Mouse (Mus musculus): ENCODE measurements at regions not wholly inside any gene's neighbourhood (a gene's known extent, or its start where the extent isn't known, plus 50 kb on each side); places are given as distances from the start of the nearest gene placed in this dataset.

DNA sequence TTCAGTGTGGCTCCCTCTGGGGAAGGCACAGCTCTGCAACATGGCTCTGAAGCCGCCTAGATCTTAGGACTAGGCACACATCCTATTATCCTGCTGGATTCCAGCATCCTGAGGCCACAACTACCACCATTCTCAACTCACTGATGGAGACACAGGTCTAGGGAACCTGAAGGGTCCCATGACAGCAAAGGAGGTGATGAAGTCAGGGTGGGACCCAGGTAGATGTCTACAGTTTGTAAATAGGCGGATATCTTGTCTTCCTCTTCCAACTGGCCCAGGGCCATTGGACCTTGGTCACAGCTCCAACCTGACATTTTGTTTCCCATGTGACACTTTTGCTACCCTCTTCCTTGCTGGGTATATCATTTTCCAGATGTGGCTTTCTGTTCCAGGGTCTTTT, 106.4 kb downstream of the Vapb start:
- no peaks in the 10 kb centered on the region for H3K36me3 ChIP-seq
- no peak overlapping the region for H3K4me2 ChIP-seq
- no peaks in the 10 kb centered on the region for H3K9me3 ChIP-seq
- 96% methylated on average over 2 of the region's 2 CpGs for WGBS
- H3K4me1 ChIP-seq (replicated peaks): peaks cover 14% of the 10 kb centered on the region
- H3K4me3 ChIP-seq: no peak overlapping the region
- ATAC-seq (ENCODE audit: low FRiP score, low read depth): no peak
- H3K27me3 ChIP-seq: no peaks in the 10 kb centered on the region
- no peak overlapping the region for H3K9ac ChIP-seq
- no peak overlapping the region for H3K27ac ChIP-seq (replicated peaks)

DNA sequence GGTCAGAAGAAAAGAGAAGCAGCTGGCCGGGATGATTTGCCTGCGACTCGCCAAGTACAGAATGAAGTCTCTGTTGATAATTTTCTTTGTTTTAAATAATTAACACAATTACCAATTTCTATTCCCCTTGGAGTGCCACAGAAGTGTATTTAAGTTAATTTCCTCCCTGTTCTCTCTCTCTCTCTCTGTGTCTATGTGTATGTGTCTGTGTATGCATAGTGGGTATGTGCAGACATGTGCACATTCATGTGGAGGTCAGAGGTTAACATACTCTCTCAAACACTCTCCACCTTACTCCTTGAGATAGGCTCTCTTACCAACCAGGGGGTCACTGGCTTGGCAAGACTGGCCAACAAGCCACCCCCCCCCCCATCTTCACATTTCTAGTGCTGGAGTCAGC, 107.2 kb downstream of the Vapb start:
- Histone ChIP-seq H3K4me2 (no peak overlapping the region), H3K9me3 (no peaks in the 10 kb centered on the region), H3K4me1 (replicated peaks) (peaks cover 14% of the 10 kb centered on the region), H3K9ac (no peak overlapping the region), H3K27ac (replicated peaks) (peak overlapping the region; percentile 52), H3K27me3 (no peaks in the 10 kb centered on the region), H3K36me3 (no peaks in the 10 kb centered on the region), H3K4me3 (no peak overlapping the region)
- ATAC-seq (ENCODE audit: low FRiP score, low read depth): 0 out of 2 replicates have a peak, but pooled peaks have one; percentile 12
- 34% methylated on average over 3 of the region's 3 CpGs for WGBS

DNA sequence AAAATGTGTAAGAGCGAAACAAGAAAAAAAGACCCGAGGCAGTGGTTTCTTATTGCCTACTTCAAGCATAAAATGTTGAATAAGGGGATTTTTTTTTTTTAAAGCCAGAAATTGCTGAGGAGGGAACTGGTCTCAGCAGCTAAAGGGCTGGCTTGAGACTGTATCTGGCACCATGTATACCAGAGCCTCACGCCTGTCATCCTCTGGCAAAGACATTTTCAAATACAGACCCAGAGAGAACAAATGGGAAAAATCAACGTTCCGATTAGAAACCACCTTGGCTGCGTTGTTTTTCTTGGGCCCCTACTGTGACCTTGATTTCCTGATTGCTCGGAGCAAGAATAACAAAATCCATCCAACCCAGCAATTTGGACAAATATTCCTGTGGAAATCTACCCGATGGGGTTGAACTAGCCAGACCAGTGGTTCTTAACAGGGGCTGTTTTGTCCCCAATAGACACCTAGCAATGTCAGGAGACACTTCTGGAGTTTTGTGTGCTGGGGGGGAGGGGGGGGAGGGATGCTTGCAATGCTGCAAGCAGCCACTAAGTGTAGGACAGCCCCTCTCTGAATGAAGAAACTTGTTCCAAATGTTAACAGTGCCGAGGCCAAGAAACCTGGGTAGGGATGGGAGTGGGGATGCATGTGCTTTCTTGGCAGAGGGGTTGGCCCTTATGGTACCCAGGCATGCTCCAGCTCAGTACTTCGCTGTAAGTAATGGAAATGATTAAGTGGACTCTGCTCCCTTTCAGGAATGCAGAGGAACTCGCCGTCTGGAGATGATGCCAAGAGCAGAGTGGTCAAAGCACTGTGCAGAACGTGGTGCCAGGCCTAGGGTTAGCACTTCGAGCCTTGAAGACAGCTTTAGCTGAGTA, 108.1 kb downstream of the Vapb start:
- 75% methylated on average over 14 of the region's 14 CpGs for WGBS
- Histone ChIP-seq H3K4me1 (replicated peaks) (peaks cover 14% of the 10 kb centered on the region), H3K36me3 (no peaks in the 10 kb centered on the region), H3K27me3 (no peaks in the 10 kb centered on the region), H3K27ac (replicated peaks) (no peak overlapping the region), H3K9ac (no peak overlapping the region), H3K4me2 (no peak overlapping the region), H3K9me3 (no peaks in the 10 kb centered on the region), H3K4me3 (no peak overlapping the region)
- no peak for ATAC-seq (ENCODE audit: low FRiP score, low read depth)

DNA sequence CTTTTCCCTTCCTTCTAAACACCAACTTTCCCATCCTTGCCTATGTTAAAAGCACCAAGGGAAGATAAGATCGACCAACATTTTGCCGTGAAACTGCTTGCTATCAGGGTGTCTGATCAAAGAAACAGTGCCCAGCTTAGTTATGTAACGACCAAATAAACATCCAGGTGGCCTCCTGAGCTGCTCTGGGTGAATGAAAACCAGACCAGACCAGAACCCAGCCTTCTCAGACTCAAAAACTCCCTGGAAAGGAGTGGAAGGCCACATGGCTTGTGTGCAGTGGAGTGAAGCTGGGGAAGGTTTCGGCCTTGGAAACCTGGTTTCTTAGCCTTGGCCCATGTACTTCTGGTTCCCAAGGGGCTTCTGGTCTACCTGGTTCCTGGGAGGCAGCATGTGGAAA, 113.7 kb downstream of the Vapb start:
- 70% methylated on average over 4 of the region's 4 CpGs for WGBS
- H3K27me3 ChIP-seq: no peaks in the 10 kb centered on the region
- no peak for ATAC-seq (ENCODE audit: low FRiP score, low read depth)
- H3K9ac ChIP-seq: no peak overlapping the region
- H3K36me3 ChIP-seq: no peaks in the 10 kb centered on the region
- H3K4me2 ChIP-seq: no peak overlapping the region
- 0 out of 2 replicates have a peak, but pooled peaks cover 9% of the 10 kb centered on the region for H3K4me1 ChIP-seq (replicated peaks)
- H3K9me3 ChIP-seq: no peaks in the 10 kb centered on the region
- no peak overlapping the region for H3K27ac ChIP-seq (replicated peaks)
- H3K4me3 ChIP-seq: no peak overlapping the region

DNA sequence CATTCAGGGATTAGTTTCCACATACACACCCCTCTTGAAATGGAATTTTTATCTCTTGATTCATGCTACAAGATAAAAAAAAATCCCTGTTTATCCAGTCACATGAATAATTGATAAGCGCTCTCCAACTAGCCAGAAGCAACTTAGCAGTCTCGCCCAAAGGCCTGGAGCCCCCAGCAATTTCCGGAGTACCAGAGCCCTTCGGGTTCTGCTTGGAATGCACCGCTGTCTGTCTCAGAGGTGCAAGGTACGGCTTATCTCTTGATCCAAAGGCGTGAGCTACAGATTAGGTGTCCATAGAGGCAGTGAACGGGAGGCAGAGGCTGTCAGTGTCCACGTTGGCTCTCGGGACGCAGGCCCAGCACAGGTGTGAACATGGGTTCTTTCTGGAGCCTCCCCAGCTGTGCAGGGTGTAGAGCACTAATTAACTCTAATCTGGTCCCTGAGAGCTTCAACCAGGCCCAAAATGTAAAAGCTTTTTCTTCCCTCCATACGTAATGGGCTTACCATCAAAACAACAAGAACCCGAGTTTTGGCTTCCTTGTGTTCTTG, 116.9 kb downstream of the Vapb start:
- Histone ChIP-seq H3K36me3 (no peaks in the 10 kb centered on the region), H3K9ac (no peak overlapping the region), H3K27me3 (no peaks in the 10 kb centered on the region), H3K4me3 (no peak overlapping the region), H3K4me1 (replicated peaks) (0 out of 2 replicates have a peak, but pooled peaks cover 9% of the 10 kb centered on the region), H3K9me3 (no peaks in the 10 kb centered on the region), H3K27ac (replicated peaks) (no peak overlapping the region), H3K4me2 (no peak overlapping the region)
- 72% methylated on average over 13 of the region's 13 CpGs for WGBS
- ATAC-seq (ENCODE audit: low FRiP score, low read depth): no peak

DNA sequence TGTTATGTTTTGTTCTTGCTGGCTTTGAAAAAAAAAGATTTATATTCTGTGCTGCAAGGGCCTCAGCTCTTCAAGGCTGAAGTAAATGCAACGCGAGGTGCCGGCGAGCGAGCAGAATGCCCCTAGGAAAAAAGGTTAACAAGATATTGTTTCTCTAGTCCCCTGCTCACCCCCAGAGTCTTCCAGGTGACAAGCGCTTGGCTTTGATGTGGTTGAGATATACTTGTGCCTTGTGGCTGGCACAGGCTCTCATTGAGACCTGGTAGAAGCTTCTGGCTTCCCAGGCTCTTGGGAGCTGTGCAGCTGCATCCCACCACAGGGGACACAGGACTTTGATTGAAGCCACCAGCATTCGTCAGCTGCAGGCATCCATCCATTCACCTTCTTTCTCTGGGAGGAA, 117.5 kb downstream of the Vapb start:
- no peak overlapping the region for H3K9ac ChIP-seq
- 0 out of 2 replicates have a peak overlapping the region, but pooled peaks have one; percentile 30 for H3K27ac ChIP-seq (replicated peaks)
- WGBS: 55% methylated on average over 7 of the region's 7 CpGs
- H3K4me1 ChIP-seq (replicated peaks): 0 out of 2 replicates have a peak, but pooled peaks cover 9% of the 10 kb centered on the region
- no peak overlapping the region for H3K4me3 ChIP-seq
- ATAC-seq (ENCODE audit: low FRiP score, low read depth): no peak
- H3K27me3 ChIP-seq: no peaks in the 10 kb centered on the region
- H3K36me3 ChIP-seq: no peaks in the 10 kb centered on the region
- H3K9me3 ChIP-seq: no peaks in the 10 kb centered on the region
- no peak overlapping the region for H3K4me2 ChIP-seq

DNA sequence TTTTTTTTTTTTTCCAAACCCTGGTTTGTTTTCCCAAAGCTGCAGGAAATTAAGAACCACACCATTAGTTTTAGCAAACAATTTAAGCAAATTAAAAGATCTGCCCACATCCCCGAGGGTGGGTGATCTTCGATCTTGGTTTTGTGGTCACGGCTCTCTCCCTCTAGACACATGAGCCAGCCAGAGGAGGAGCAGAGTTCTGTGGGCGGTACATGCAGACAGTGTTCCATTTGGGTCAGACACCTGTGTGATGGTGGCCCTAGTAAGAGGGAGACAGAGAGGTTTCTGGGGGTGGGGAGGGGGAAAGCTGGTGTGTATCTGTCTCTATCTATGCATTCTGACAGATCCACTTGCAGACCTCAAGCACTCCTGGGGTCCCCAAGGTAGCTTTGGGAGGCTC, 118.0 kb downstream of the Vapb start:
- H3K27ac ChIP-seq (replicated peaks): no peak overlapping the region
- no peak overlapping the region for H3K4me3 ChIP-seq
- no peaks in the 10 kb centered on the region for H3K27me3 ChIP-seq
- no peak for ATAC-seq (ENCODE audit: low FRiP score, low read depth)
- no peaks in the 10 kb centered on the region for H3K9me3 ChIP-seq
- H3K4me2 ChIP-seq: no peak overlapping the region
- H3K4me1 ChIP-seq (replicated peaks): 0 out of 2 replicates have a peak, but pooled peaks cover 9% of the 10 kb centered on the region
- WGBS: 64% methylated on average over 4 of the region's 4 CpGs
- H3K9ac ChIP-seq: no peak overlapping the region
- H3K36me3 ChIP-seq: no peaks in the 10 kb centered on the region

DNA sequence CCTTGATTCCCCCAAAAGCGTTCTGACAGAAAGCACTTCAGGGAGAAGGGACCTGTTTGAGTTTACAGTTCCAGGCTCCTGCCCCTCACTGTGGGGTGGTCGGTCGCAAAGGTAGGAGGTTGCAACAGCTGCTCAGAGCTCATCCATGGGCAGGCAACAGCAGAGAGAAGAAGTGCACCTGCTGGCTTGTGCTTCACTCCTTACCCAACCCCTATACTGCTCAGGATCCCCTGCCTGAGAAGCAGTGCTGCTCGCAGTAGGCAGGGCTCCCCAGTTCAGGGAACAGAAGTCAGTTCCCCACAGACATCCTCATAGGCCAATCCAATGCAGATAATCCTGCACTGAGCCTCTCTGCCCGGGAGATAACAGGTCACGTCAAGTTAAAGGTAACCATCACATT, 119.7 kb downstream of the Vapb start:
- Histone ChIP-seq H3K4me2 (no peak overlapping the region), H3K4me3 (no peak overlapping the region), H3K9me3 (no peaks in the 10 kb centered on the region), H3K27me3 (no peaks in the 10 kb centered on the region), H3K4me1 (replicated peaks) (0 out of 2 replicates have a peak, but pooled peaks cover 9% of the 10 kb centered on the region), H3K36me3 (no peaks in the 10 kb centered on the region), H3K9ac (no peak overlapping the region), H3K27ac (replicated peaks) (no peak overlapping the region)
- ATAC-seq (ENCODE audit: low FRiP score, low read depth): no peak
- WGBS: 84% methylated on average over 6 of the region's 6 CpGs

DNA sequence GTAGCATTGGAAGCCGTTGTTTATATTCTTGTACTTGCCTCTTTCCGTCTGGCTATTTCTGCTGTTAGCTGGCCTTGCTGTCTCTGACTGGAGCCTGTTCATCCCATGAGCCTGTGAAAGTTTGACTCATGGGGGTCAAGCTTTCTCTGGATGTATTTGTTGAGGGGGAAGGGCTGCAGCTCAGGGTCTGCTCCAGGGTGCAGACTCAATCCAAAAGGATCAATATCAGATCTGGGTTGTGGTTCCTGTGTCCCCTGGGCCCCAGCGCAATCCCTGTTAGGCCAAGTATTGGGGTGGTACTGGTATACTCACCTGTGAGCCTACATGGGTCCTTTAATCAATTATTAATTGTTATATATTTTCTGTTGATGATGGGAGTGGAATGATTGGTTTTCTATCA, 135.7 kb downstream of the Vapb start:
- no peak overlapping the region for H3K4me3 ChIP-seq
- no peak overlapping the region for H3K4me2 ChIP-seq
- no peak overlapping the region for H3K9ac ChIP-seq
- H3K4me1 ChIP-seq (replicated peaks): no peaks in the 10 kb centered on the region
- H3K27ac ChIP-seq (replicated peaks): no peak overlapping the region
- 89% methylated on average over 3 of the region's 3 CpGs for WGBS
- H3K27me3 ChIP-seq: no peaks in the 10 kb centered on the region
- H3K36me3 ChIP-seq: no peaks in the 10 kb centered on the region
- H3K9me3 ChIP-seq: no peaks in the 10 kb centered on the region
- ATAC-seq (ENCODE audit: low FRiP score, low read depth): no peak
